Mouse (Mus musculus) neural tube, embryonic 14.5 days (tissue): ENCODE measurements around the gene Lnx1. TPM values are rescaled to one million over a fixed set of nuclear protein-coding genes. Genes with fewer than 3 reads are reported as not detected.
A peak's percentile ranks its signal among the peaks of the same experiment; 100 is the strongest.

Experiments used
- ATAC-seq: fragments of 200-750 bp; cut with Nextera tagmentation; 2 replicates; pipeline ENCODE4 v1.8.0; 2017; ENCODE audit warnings: low read depth, mild to moderate bottlenecking, moderate TSS enrichment, moderate library complexity
- H3K27ac ChIP-seq: fragments of 300-500 bp; sonication (generic); 2 replicates; pipeline ENCODE4 v1.5.1; 2014; ENCODE audit warnings: low read depth, mild to moderate bottlenecking, control low read depth, low read length, moderate library complexity, mixed read lengths
- H3K27me3 ChIP-seq: fragments of 300-500 bp; sonication (generic); 2 replicates; pipeline ENCODE4 v1.6.1; 2014; ENCODE audit warnings: low read length; ENCODE audit not compliant: control insufficient read depth, insufficient read depth
- H3K36me3 ChIP-seq: fragments of 300-500 bp; sonication (generic); 2 replicates; pipeline ENCODE4 v1.6.1; 2014; ENCODE audit warnings: low read length, mixed read lengths; ENCODE audit not compliant: control insufficient read depth, insufficient read depth
- H3K4me1 ChIP-seq: fragments of 300-500 bp; sonication (generic); 2 replicates; pipeline ENCODE4 v1.6.1; 2014; ENCODE audit warnings: low read length; ENCODE audit not compliant: control insufficient read depth, insufficient read depth
- H3K4me2 ChIP-seq: fragments of 300-500 bp; sonication (generic); 2 replicates; pipeline ENCODE4 v1.6.1; 2014; ENCODE audit warnings: mild to moderate bottlenecking, low read depth, low read length, control low read depth
- H3K4me3 ChIP-seq: fragments of 300-500 bp; sonication (generic); 2 replicates; pipeline ENCODE4 v1.5.1; 2014; ENCODE audit warnings: low read depth, low read length, control low read depth, mixed read lengths
- H3K9ac ChIP-seq: fragments of 300-500 bp; sonication (generic); replicated peaks from 2 replicates; pipeline ENCODE4 v1.6.1; 2014; ENCODE audit warnings: low read depth, mild to moderate bottlenecking, control low read depth, low read length, mixed read lengths
- H3K9me3 ChIP-seq: fragments of 300-500 bp; sonication (generic); 2 replicates; pipeline ENCODE4 v1.6.1; 2016; ENCODE audit warnings: low read length; ENCODE audit not compliant: control insufficient read depth
- WGBS: fragments of 180-500 bp; shearing (Covaris S2); extraction: QIAGEN DNeasy Blood & Tissue Kit; methylation state at CpG from one replicate; pipeline ENCODE4 v1.1.7; 2014; 5-methylcytosine and 5-hydroxymethylcytosine counted together
- polyA plus RNA-seq: library from polyadenylated mRNA; unstranded; fragments of >200 nt; fragmentation: Nextera tagmentation; extraction: Ambion mirVana; gene quantifications from 2 replicates; pipeline ENCODE4 v1.2.1, GENCODE M21; 2014

Gene Lnx1
- polyA plus RNA-seq, 1 experiment from 2014 or later, result 12.6 TPM

DNA sequence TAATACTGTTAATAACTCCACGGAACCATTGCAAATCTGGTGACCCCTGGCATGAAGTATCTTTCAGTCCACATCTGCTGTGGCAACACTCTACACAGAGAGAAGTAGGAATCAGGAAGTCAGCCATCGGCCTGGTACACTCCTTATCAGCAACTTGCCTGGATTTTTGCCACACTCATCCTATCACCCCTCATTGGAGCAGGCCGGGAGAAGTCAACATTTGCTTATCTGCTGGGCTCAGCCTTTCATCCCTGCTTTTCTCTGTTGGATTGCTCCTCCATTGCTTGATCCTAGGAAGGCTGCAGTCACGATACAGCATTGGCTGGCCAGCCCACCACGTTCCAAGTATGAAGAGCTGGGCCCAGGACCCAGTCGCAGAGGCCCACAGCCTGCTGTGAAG is 26.9 kb upstream of the Lnx1 start:
- no peaks in the 10 kb centered on the region for H3K9me3 ChIP-seq

DNA sequence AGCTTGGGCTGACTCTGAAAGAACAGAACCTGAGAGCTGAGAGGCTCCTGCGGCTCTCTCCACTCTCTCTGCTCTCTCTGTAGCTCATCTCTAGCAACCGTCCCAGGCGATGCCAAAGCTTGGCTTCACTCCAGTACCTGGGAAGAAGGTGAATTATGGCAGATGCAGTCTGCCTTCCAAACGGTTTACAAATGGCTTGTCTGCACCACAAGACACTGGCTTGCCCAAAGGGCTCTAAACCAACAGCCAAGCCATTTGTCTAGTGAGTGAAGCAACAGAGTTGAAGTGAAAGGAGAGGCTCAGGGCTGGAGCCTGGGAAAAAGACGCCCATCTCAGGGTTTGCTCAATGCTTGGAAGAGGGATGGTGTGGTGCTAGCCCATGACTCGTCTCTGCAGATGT is 25.5 kb upstream of the Lnx1 start:
- 51% methylated on average over 6 of the region's 6 CpGs for WGBS
- no peak overlapping the region for H3K4me3 ChIP-seq
- H3K4me1 ChIP-seq, result 0 out of 2 replicates have a peak, but pooled peaks cover 3% of the 10 kb centered on the region
- no peak overlapping the region for H3K4me2 ChIP-seq
- no peak overlapping the region for H3K9ac ChIP-seq
- peak; percentile 21; the same call in 1 of the 2 replicates for ATAC-seq
- H3K36me3 ChIP-seq, result no peaks in the 10 kb centered on the region
- H3K27me3 ChIP-seq, result no peaks in the 10 kb centered on the region
- H3K9me3 ChIP-seq, result no peaks in the 10 kb centered on the region
- H3K27ac ChIP-seq, result no peak overlapping the region

More for the DNA sequence above, 26.9 kb upstream of the Lnx1 start:
- Histone ChIP-seq H3K4me3 (no peak overlapping the region), H3K27me3 (no peaks in the 10 kb centered on the region), H3K4me1 (0 out of 2 replicates have a peak, but pooled peaks cover 3% of the 10 kb centered on the region), H3K36me3 (no peaks in the 10 kb centered on the region), H3K9ac (no peak overlapping the region), H3K4me2 (no peak overlapping the region), H3K27ac (no peak overlapping the region)
- WGBS, result 82% methylated on average over 6 of the region's 6 CpGs
- no peak for ATAC-seq

DNA sequence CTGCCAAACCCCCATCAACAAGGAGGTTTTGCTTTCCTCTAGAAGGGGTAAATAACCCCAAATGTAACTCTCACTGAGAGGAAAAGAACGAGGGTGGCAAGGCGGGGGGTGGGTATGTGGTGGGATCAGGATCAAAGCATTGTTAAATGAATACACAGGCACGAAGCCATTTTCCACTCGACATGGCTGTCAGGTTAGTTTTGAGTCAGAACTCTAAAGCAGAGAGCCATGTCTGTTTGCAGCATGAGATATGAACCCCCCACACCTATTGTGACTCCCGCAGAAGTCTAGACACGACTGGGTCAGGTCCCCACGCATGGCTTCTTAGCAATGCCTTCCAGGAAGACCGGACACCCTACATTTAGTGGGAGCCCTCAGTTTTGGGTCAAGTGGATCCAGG is 24.6 kb upstream of the Lnx1 start:
- H3K4me2 ChIP-seq, result no peak overlapping the region

DNA sequence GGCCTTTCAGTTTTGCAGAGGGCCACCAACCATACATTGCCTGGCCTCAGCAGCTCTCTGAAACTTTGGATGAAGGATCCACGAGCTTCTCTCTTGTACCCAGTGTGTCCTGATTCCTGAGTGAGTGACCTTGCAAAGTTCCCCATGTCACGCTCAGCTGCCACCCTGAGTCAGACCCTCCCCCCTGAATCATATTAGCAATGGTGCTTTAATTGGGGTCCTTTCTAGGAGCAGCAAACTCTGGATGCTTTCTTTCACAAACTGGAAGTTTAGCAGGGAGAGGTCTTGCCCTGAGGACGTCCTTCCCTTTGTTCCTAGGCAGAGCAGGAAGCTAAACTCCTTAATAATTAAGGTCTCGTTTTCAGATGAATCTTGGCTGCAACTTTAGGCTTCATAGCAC is 22.8 kb upstream of the Lnx1 start:
- H3K27ac ChIP-seq, result no peak overlapping the region
- no peak overlapping the region for H3K9ac ChIP-seq
- H3K4me2 ChIP-seq, result no peak overlapping the region
- H3K4me3 ChIP-seq, result no peak overlapping the region
- ATAC-seq, result no peak
- 0 out of 2 replicates have a peak, but pooled peaks cover 7% of the 10 kb centered on the region for H3K4me1 ChIP-seq
- no peaks in the 10 kb centered on the region for H3K36me3 ChIP-seq
- 57% methylated on average over 4 of the region's 4 CpGs for WGBS
- H3K27me3 ChIP-seq, result no peaks in the 10 kb centered on the region
- H3K9me3 ChIP-seq, result no peaks in the 10 kb centered on the region

More for the DNA sequence above, 24.6 kb upstream of the Lnx1 start:
- H3K4me1 ChIP-seq, result 0 out of 2 replicates have a peak, but pooled peaks cover 3% of the 10 kb centered on the region
- H3K9me3 ChIP-seq, result no peaks in the 10 kb centered on the region
- H3K27me3 ChIP-seq, result no peaks in the 10 kb centered on the region
- H3K4me3 ChIP-seq, result no peak overlapping the region
- no peaks in the 10 kb centered on the region for H3K36me3 ChIP-seq
- H3K27ac ChIP-seq, result no peak overlapping the region
- ATAC-seq, result no peak
- no peak overlapping the region for H3K9ac ChIP-seq
- WGBS, result 81% methylated on average over 8 of the region's 8 CpGs

DNA sequence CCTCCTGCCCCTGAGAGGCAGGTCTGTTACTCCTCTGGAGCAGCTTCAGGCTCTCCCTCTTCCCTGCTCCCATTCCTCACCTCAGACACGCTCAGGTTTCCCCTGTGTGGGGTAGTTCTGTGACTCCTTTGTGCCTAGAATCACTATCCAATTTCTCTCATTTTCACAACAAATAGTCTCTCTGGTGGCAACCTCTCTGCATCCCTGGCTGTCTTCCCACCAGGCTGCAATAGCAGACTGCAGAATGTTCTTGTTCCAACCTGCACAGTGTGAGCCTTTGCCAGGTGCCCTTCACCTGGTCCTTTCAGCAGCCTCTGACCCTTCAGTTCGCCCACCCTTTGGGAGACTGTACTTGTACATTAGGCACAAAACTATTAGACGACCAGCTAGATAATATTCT is 19.1 kb upstream of the Lnx1 start:
- no peak overlapping the region for H3K27ac ChIP-seq
- no peaks in the 10 kb centered on the region for H3K9me3 ChIP-seq
- H3K36me3 ChIP-seq, result no peaks in the 10 kb centered on the region

DNA sequence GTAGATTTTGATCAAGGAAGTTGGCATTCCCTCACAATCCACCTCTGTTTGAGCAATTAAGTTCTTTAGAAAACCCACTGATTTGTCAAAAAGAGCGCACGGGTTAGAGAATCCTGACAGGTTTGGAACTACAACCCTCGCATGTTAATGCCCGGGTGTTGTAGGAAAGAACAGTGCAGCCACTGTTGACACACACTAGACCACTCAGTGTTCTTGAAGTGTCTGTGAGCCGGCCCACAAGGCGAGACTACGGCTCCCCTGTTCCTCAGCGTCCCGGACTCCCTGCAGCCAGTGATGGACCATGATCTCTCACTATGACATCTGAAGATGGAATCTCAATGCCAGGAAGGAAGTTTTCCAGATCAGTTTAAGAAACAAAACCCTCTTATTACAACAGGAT is 17.9 kb upstream of the Lnx1 start:
- Histone ChIP-seq H3K27me3 (no peaks in the 10 kb centered on the region), H3K4me2 (no peak overlapping the region), H3K27ac (no peak overlapping the region), H3K9me3 (no peaks in the 10 kb centered on the region), H3K36me3 (no peaks in the 10 kb centered on the region), H3K9ac (no peak overlapping the region), H3K4me1 (0 out of 2 replicates have a peak, but pooled peaks cover 4% of the 10 kb centered on the region), H3K4me3 (no peak overlapping the region)
- WGBS, result 46% methylated on average over 9 of the region's 9 CpGs
- ATAC-seq, result no peak

More for the DNA sequence above, 19.1 kb upstream of the Lnx1 start:
- H3K4me3 ChIP-seq, result no peak overlapping the region
- no peaks in the 10 kb centered on the region for H3K27me3 ChIP-seq
- no peak overlapping the region for H3K9ac ChIP-seq
- 71% methylated on average over 3 of the region's 3 CpGs for WGBS
- no peak for ATAC-seq
- 0 out of 2 replicates have a peak, but pooled peaks cover 4% of the 10 kb centered on the region for H3K4me1 ChIP-seq
- no peak overlapping the region for H3K4me2 ChIP-seq

DNA sequence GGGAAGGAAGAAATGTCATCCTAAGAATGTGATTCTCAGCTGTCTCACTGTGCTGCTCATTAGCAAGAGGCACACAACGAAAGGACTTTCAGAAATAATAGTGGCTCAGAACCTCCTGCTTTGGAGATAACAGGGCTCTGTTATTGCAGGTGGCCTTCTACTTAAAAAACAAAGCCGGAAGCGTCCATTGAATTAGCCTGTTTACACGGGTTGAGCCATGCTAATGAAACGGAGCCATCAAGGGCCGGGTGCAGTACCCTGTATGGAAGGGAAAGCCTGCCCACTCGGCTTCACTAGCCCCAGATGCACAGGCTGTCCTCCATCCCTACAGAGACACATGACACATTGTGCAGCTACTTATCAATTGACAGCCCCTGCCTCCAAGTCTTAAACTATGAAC is 13.5 kb upstream of the Lnx1 start:
- no peaks in the 10 kb centered on the region for H3K36me3 ChIP-seq
- no peaks in the 10 kb centered on the region for H3K9me3 ChIP-seq
- no peak overlapping the region for H3K4me2 ChIP-seq
- H3K4me3 ChIP-seq, result no peak overlapping the region
- H3K27ac ChIP-seq, result no peak overlapping the region
- H3K4me1 ChIP-seq, result no peaks in the 10 kb centered on the region
- ATAC-seq, result no peak
- WGBS, result 16% methylated on average over 7 of the region's 7 CpGs
- no peak overlapping the region for H3K9ac ChIP-seq
- no peaks in the 10 kb centered on the region for H3K27me3 ChIP-seq

DNA sequence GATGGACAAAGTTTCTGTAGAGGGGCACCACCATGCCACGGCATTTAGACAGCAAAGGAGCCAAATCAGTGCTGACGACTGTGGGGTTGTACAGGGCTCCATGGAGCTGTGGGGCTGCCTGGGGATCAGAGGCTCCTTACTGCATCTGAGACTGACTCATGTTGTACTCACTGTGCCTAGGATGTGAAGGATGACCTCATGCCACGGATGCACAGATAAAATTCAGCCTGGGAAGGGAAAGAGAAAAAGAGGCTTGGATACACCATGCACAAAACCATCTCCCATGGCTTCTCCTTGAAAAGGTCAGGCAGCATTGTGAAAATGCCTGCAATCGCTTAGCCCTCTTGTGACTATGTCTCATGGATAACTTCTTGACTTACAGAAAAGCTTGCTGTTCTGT is 10.1 kb upstream of the Lnx1 start:
- Histone ChIP-seq H3K4me1 (no peaks in the 10 kb centered on the region), H3K9ac (no peak overlapping the region), H3K4me3 (no peak overlapping the region), H3K9me3 (no peaks in the 10 kb centered on the region), H3K4me2 (no peak overlapping the region), H3K27me3 (no peaks in the 10 kb centered on the region), H3K27ac (no peak overlapping the region), H3K36me3 (no peaks in the 10 kb centered on the region)
- 78% methylated on average over 4 of the region's 4 CpGs for WGBS
- ATAC-seq, result no peak

DNA sequence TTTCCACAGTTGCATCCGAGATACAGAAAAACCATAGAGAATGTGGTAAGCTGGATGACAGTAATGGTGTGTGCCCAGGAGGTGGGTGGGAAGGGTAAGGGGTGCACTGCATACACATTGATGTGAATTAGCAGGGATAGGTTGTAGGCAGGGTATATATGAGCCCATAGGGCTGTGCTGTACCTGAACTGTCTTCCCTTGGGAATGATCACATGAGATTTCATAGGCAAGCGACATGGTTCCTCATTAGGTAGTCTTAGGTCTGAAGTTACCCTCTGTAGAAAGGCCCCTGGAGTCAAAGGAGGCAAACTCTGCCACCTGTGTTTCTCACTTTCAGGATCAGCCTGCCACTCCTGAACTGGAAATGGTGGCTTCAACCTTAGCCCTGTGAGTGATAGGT is 9.3 kb upstream of the Lnx1 start:
- H3K36me3 ChIP-seq, result no peaks in the 10 kb centered on the region
- WGBS, result 95% methylated on average over 2 of the region's 2 CpGs
- ATAC-seq, result no peak

More for the DNA sequence above, 9.3 kb upstream of the Lnx1 start:
- Histone ChIP-seq H3K9ac (no peak overlapping the region), H3K4me3 (no peak overlapping the region), H3K4me2 (no peak overlapping the region), H3K4me1 (no peaks in the 10 kb centered on the region), H3K27ac (no peak overlapping the region), H3K27me3 (no peaks in the 10 kb centered on the region), H3K9me3 (no peaks in the 10 kb centered on the region)
